Mouse (Mus musculus) kidney, postnatal 36 days (tissue): ENCODE data around the gene Cntnap2.
A peak's percentile ranks its signal among the peaks of the same experiment; 100 is the strongest.

Experiments
- DNase-seq, 2 experiments: peaks; one replicate each; pipeline ENCODE4 v3.0.0; 2021 to 2022; ENCODE audit warnings: mixed read lengths in 2 of 2

The Cntnap2 gene

DNA sequence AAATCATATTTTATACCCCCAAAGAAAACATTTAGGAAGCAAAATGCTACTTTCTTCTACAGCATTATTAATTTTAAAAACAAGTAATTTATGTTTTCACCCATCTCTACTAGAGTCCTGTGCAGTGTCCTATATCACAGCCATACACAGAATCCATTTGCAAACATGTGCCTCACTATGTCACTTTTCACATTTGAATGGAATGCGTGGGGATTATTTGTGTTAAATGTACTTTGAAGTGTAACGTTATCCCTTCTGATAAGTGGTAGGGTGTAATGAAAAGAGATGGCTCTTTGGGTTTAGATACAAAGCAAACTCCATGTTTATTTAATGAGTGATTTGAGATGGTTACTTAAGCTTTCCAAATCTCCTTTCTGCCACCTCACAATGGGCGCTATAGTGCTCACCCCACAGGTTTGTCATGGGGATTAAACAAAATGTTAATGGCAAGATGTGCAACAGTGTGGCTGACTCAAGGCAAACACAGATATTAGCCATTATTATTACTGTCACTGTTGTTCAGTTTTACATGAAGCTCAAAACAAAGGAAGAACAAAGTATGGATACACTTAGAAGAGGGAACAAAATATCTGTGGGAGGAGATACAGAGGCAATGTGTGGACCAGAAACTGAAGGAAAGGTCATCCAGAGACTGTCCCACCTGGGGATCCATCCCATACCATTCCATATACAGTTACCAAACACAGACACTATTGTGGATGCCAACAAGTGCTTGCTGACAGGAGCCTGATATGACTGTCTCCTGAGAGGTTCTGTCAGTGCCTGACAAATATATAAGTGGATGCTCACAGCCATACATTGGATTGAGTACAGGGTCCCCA, 886.2 kb downstream of the Cntnap2 start:
- DNase-seq: no peak

DNA sequence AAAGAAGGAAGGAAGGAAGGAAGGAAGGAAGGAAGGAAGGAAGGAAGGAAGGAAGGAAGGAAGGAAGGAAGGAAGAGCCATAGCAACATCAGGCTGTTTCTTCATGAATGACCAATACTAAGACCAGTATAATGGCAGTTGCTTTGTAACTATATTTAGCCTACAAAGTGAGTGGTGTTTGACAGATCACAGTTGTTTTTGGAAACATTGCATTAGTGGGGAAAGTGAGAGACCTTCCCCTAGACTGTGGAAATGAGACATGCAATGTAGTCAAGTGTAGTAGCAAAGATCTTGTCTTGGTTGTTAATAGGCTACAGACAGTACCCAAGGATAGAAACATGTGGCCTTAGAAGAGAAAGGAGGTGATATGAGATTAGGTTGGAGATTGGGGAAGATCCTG, 895.6 kb downstream of the Cntnap2 start:
- DNase-seq: no peak

DNA sequence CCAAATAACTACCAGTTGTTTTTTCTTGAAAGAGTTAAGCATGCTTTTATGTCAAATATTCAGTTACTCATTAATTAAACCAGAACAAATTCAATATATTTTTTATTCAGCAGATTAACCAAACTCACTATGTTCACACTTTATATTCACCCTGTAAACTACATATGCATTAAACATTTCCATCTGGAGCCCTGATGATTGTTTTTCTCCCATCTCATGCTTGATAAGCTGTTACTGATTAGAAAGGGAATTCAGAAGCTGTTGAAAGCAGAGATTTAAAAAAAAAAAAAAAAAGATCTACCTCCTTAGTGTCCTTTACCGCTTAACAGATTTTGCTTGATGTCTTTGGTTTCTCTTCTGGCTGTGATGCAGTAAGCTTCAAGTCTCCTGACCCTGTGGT, 905.3 kb downstream of the Cntnap2 start:
- DNase-seq: no peak

DNA sequence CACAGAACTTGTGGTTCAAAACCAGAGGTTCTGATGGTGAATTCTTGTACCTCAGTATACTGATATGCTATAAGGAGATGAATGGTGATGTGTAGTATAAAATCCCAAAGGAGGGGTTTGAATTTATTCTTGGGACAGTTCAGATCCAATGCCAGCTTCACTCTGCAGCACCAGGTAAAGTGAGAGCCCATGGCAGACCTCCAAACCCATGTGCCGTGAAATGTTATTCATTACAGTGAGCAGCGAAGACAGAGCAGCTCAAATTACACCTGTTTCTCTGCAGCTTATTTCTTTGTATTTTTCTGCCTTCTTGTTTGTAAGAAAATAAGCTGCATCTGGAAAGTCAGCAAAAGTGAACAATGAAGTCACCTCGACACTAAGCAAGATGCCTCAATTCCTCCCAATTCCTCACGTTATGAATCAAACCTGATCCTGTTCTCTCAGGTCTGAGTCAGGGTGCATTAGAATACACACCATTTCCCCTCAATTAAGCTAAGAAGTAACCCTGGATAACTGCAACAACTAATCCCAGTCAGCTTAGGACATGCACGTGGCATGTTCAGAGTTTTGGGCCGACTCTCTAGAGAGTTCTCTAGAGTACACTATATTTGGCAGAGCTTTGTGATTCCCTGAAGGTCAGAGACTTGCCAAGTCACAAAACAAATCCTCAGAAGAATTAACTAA, 915.5 kb downstream of the Cntnap2 start:
- DNase-seq: peak; percentile 20 to 68

DNA sequence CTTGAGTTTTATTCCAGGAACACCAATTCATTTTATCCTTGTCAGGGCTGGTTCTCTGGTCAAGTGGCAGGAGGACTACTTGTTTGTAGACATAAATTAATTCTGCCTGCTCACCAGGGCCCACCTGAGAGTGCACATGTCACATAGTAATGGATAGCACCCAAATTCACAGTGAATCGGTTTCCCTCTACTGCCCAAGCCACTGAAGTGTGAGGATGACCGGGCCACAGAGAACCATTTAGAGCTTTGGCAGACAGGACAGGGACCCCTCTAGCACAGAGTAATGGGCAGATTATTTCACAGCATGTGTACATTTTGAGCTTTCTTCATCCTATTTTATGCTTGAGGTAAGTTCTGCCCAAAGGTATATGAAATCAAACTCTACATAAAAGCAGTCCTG, 920.0 kb downstream of the Cntnap2 start:
- DNase-seq: no peak

DNA sequence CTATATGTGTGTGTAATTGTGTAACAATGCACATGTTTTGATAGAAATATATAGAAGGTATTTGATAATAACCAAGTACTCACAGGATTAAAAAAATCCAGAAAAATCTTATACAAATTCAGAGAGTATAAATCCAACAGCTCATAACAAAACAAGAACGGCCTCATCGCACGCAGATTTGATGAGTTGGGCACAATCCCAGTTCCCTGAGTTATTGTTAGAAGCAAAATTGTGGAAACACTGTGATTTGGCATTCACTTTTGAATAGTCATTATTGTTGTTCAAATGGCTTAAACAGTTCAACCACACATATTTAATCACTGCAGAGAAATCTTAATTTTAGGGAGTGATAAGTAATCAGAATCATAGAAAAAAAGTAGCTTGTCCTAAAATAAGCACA, 928.9 kb downstream of the Cntnap2 start:
- no peak for DNase-seq

DNA sequence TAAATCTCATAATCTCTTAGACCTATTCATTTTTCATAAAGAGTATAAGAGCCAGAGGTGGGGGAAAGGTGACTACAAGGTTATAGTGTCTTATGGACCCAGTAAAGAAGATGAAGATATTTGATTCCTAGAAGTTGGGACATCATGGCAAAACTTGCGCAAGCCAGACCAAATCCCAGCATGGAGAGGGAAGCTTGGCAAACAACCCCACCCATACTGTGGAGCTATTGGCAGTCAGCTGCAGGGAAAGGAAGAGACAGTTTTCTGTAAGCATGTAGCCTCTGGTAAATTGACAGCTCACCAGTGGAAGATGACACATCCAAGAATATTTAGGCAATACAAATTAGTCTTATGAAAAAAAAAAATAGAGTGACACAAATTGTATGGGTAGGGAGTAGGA, 931.9 kb downstream of the Cntnap2 start:
- no peak for DNase-seq

DNA sequence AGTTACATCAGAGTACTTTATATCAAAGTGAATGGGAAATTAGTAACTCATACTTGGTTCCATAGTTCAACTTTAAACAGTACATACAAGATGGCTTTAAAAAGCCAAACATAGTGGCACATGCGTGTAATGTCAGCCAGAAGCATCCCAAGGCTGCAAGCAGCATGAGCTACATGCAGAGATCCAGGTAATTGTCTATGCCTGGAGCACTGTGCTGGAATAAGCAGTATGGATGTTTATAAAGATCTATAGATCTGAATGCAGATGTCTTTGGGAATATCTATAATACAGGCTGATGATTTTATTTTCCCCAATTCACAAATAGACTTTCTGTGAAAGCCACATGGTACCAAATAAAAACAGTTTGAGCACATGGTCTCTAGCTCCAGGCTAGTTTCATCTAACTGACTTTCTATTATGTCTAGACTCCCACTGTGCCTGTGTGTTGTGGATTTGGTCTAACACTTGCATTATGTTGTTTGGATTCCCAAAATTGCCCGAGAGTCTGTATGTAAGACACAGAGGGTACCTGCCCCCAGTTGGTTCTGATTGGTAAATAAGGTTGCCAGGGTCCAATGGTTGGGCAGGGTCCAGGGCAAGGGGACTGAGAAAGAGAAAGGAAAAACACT, 963.5 kb downstream of the Cntnap2 start:
- no peak for DNase-seq

DNA sequence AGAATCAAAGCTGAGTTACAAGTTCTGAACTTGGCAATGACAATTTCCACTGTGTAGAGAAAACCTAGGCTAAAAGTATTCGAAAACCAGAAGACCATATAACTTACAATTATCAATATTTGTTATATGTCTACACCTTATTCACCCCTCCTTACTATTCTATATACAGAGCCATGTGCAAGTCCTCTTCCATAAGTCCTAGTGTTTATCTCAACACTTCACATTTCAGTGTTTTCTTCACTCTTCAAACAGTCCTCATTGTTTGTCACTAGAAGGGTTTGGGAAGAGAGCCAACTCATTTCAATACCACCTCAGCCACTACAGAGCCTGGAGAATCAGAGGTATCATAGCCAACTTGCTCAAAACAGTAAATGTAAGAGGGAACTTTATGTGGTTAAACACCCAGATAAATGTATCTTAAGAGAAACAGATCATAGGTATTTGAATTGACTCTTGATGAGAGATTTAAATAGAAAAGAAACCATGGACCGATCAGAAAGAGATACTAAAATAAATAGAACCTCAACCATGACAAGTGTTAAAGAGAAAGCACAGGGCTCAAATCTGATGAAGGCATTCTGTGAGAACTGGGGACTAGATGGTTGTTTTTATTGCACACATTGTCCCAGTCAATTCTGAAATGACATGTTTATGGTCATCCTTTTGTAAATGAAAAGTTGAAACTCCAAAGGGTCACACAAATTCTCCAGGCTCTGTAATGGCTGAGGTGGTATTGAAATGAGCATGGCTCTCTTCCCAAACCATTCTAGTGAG, 972.9 kb downstream of the Cntnap2 start:
- no peak for DNase-seq

DNA sequence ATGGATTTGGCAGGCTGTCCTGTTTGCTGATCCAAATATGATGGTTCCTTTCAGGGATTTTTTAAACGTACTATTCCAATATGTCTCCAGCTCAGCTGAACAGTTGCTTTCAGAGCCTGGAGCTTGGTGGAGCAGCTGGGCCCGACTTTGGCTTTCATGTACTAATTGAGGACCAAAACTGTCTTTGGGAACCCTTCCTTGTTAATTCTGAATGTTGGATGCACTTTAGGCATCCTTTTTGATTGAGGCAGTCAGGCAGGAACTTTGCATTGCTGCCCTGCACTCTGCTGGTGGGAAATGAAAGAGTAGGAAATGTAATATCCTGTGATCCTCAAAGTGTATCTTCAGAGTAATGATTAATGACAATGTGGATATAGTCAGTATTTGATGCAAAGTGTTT, 974.0 kb downstream of the Cntnap2 start:
- no peak for DNase-seq

DNA sequence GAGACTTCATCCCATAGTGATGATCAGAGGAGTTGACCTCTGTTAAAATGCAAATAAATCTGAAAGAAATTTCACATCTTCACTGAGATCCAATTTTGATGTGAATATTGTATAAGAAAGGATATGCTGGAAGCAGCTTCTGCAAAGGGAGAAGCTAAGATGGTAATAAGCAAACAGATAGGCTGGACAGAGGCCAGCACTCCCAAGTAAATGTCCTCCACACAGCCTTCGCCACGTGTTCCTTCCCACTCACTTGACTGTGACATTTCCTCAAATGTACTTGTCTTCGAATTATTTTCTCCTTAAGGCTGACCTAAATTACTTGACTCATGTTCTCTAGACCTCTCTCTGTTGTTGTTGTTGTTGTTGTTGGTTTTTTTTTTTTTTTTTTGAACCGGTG, 981.5 kb downstream of the Cntnap2 start:
- DNase-seq: no peak

DNA sequence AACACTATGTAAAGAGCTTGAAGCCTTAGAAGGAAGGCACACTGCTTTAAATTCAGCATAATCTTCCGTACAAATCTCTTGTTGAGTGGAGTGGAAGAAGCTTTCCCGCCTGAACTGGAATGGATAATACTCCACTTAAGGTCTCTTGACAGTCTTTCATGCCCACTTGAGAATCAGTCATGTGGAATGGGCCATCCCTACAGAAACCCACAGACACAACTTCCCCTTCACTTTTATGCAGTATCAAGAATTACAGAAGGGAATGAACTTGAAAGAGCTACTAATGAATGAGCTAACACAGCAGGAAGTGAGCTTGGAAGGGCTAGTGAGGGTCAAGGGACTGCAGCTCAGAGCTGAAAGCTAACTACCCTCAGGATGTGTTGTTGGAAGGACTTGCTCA, 1021.1 kb downstream of the Cntnap2 start:
- no peak for DNase-seq

DNA sequence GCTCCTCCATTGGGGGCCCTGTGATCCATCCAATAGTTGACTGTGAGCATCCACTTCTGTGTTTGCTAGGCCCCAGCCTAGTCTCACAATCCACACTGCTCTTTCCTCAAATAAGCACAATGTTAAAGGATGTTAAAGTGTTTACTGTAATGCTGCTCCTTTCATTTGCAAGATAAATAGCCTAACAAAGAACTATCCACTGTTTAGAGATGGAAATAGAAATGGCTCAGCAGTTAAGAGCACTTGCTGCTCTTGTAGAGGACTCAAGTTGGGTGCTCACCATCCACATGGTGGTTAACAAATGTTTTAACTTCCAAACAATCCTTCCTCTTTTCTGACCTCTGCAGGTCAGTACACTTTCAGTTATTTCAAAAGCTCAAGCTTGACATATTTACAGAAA, 1022.3 kb downstream of the Cntnap2 start:
- DNase-seq: no peak

DNA sequence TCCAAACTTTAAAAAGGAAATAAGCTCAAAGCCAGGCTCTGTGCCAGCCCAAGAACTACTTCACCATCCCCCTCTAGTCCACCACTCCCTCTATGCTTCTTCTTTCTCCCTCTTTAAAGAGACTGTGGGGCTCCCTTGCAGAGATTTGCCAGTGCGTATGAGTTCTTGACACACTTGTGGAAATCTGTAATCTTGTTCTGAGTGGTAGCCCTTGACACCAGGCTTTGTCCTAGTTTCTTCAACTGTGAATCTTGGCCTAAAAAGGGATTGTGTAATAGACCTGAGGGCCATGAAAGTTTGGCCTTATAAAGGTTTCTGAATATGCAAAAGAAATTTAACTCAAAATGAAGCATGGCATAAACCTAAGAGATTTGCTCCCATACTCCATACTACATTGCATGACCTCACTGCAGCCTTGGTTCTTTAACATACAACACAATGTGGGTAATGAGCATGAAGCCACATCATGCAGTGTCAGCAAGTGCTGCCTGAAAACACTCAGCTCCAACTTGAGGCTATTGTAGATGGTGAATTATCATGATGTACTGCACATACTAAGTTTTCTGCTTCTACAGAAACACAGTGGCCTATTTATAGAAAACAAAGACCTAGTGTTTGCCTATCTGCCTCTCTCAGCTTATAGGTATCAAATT, 1084.2 kb downstream of the Cntnap2 start:
- DNase-seq: no peak

DNA sequence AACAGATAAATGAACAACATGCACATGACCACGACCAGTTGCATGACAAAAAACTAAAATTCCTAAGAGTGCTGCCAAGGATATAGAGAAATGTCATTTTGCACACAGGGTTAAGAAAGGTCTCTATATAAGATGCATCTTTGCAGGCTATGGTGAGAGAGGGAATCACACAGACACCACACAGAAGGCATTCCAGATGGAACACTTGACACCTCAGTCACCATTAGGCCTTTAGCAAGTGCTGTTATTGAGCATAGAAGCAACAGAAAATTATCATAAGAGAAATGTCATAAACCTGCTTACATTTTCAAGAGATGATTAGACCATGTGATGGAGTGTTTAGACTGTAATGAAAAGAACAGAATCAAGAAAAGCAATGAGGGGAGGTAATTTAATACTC, 1107.7 kb downstream of the Cntnap2 start:
- DNase-seq: no peak

DNA sequence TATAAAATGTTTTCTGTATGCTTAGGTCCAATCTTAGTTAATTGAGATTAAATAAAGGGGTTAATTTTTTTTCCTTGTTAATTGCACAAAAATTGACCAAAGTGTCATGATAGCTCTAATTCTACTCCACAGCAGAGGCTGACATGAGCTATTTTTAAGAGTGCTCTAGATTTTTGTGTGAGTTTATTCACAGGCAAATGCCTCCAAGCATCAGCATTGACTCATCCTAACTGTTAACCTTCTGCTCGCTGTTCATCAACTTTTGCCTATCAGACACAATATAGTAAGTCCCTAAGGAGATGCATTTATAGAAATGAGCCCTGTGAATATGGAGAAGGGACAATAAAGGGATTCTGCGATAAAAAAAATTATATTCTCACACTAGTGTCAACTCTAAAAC, 1138.1 kb downstream of the Cntnap2 start:
- no peak for DNase-seq

DNA sequence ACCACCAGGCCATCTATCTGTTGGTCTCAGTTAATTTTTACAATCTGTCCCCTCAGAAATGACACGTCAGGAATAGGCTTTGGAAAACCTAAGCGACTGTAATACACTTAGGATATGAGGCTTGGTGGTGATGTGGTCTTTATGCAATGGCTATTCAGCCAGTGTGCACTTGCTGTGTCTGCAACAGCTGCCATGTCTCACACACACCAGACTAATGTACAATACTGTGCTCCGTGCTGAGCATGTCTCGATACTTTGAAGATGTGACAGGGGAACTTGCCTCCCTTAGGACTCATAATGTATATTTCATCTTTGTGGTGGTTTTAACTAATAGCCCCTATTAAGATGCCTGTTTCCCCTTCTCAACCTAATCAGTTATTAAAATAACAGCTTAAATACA, 1142.7 kb downstream of the Cntnap2 start:
- DNase-seq: no peak

DNA sequence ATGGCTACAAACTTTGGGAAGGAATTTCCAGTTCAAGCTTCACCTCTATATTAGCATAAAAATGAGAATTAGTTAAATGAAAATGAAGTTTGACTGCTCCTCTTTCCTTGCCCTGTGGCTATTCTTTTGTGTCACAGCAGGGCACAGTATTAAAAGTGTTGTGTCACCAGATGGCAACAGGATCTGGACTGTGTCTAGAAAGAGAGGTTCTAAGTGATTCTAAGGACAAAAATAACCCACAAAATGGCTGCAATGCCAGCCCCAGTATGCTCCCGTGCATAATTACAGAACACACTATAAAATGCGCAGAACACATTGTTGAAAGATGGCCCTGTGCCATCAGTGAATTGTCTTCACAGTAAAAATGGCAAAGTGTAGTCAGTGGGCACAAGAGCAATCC, 1146.4 kb downstream of the Cntnap2 start:
- no peak for DNase-seq

DNA sequence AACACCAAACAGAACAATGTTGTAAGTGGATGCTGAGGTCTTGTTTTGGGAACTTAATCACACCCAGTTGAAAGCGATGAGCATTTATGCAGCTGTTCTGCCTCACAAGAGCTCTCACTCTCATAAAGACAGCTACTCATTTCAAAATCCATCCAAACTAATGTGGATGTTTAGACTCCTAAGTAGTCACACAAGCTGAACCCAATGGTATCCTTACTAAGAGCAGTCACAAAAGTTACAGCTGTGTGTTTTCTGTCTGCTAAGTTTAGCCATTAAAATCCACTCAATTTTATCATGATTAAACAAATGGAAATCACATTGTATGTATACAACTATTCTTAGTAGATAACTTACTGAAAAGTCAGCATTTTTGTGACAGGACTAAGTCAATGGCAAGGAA, 1173.7 kb downstream of the Cntnap2 start:
- DNase-seq: no peak

DNA sequence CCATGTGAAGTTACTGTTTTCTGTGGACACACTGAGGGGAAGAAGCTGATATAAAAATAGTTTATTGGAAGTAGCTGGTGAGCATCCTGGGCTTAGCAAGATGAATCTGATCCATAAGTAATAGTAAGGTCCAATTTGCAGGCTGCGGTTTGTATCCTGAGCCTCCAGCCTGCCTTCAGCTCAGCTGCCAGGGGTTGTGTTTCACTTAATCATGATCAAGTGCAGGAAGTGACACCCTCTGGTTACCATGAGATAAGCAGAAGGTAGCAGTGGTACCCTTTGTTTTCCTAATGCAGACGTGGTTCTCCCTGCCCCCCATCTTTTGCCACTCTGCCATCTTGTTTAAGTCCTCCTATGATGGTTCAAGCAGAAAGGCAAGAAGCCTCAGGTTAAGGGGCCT, 1181.2 kb downstream of the Cntnap2 start:
- no peak for DNase-seq

DNA sequence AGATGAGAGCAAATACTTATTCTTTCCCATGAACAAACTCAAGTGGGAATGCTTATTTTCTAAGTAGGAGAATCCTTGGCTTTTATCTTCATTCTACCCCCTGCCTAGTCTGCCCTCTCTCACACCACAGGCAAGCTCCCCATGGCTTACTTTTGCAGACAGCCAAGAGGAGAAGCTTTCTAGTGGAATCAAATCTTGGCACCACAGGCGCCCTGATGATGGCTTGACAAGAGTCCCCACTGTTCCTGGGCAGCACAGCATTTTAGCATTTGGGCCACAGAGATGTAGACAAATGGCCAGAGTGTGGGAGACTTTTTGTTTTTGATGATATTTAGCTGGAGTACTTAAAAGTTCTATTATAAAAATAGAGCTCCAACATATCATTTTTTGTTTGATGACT, 1204.0 kb downstream of the Cntnap2 start:
- no peak for DNase-seq

DNA sequence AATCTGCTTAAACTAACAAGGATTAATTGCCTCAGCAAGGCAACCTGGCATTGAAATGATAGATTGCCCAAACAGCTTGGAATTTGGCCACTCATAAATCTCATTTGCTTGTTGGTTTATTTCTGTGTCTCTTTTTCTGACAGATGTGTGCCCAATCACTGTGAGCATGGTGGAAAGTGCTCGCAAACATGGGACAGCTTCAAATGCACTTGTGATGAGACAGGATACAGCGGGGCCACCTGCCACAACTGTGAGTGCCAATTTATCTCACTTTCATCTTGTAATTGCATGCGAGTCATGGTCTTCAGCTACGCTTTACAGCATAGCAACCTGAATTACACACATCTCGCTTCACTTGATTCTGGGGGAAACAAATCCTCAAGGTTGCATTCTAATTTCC, 1287.8 kb downstream of the Cntnap2 start:
- DNase-seq: no peak

DNA sequence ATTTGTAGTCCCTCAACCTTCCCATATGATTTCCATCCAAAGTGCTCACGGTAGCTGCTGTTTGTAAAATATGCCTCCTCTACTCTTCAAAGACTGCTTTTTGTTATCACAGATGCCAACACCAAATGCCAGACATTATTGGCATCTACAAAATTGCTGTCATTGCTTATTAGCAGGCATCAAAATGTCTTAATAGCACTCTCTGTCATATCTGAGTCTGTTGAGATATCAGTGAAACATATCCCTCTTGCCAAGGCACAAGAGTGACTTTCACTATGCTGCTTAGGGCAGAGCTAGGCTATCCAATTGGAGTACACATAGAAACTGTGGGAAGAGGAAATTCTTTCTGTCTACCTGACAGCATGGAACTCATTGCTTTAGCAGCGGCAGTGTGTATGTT, 1301.9 kb downstream of the Cntnap2 start:
- DNase-seq: no peak
